Mouse (Mus musculus) heart, postnatal 14 days (tissue): ENCODE results near the gene Tbc1d10a. TPM values are rescaled to one million over a fixed set of nuclear protein-coding genes. Genes with fewer than 3 reads are reported as not detected.

ENCODE experiments used
- DNase-seq, 2 experiments: peaks; one replicate each; pipeline ENCODE4 v3.0.0; 2021 to 2022
- intact Hi-C: fragments of 180-260 bp; cut with DNase I; formaldehyde crosslinking; loops from one replicate; pipeline ENCODE4 v1.15.1; 2025
- total RNA-seq, 2 experiments: library from RNA; stranded (reverse); gene quantifications; 2 replicates each; pipeline ENCODE4 v1.2.3; 2021

Gene Tbc1d10a
- total RNA-seq, 2 experiments from 2014 or later = 14.5 to 14.7 TPM

DNA sequence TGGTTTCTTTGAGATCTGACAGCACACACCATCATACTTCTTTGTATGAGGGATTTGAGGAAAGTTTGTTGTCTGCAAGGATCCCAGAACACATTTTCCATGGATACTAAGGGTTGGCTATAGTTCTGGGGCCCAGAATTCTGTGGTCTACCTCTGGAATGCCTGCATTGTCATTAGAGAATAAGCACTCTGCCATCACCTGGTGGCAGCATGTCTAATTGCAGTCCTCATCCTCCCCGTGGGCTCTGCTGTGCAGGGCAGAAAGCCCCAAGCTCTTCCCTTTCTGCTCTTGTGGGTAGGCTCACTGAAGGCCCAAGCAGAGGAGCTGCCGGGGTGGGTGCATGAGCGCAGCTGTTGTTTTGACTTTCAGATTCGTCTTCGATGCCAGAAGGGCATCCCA, 23.0 kb downstream of the Tbc1d10a start:
- DNase-seq = no peak
- intact Hi-C loops = no loop called here

DNA sequence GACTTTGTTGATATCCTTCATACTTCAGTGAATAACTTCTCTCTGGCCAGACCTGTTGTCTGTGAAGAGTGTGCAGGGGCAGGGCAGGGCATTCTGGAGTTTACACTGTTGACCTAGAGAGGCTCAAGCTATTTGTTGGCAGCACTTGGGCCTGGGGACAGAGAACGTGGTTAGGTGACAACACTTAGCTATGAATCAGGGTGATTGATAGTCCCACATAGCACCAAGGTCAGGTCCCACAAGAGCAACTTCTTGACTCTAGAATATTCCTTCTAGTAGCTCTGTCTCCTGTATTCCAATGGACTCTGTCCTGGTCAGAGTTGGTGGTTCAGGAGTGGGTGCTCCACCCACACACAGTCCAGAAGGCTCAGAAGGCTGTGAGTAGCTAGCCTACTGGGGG, 24.2 kb downstream of the Tbc1d10a start:
- intact Hi-C loops = no loop called here

DNA sequence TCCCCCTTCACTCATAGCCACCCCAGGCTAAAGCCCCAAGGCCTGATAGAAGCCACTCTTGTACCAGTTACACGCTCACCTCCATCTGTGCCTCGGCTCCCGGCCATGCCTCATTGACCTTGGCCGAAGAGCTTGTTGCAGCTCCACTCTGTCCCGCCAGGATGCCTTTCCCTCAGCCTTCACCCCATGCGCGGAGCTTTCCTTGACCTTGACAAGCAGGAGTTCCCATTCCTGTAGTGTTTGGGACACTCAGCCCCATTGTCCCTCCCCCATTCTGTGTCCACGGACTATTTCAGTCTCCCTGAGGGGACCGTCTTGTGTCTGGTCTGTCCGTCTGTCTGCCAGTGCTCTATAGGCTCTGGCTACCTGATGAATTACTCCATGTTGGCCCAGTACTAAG, 26.5 kb downstream of the Tbc1d10a start:
- no peak for DNase-seq
- intact Hi-C loops = no loop called here

More for the DNA sequence above, 24.2 kb downstream of the Tbc1d10a start:
- DNase-seq = no peak

DNA sequence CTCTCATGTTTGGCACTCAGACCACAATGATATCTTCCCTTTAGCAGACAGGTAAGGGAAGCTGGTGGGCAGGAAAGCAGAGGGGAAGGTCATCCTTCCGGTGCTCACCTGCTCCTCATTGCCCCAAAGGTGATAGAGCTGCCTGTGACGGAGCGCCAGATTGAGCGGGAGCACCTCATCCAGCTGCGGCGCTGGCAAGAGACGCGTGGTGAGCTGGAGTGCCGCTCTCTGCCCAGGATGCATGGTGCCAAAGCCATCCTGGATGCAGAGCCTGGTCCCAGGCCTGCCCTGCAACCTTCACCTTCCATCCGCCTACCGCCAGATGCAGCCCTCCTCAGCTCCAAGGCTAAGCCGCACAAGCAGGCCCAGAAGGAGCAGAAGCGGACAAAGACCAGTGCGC, 28.0 kb downstream of the Tbc1d10a start:
- no peak for DNase-seq
- intact Hi-C loops = no loop called here

DNA sequence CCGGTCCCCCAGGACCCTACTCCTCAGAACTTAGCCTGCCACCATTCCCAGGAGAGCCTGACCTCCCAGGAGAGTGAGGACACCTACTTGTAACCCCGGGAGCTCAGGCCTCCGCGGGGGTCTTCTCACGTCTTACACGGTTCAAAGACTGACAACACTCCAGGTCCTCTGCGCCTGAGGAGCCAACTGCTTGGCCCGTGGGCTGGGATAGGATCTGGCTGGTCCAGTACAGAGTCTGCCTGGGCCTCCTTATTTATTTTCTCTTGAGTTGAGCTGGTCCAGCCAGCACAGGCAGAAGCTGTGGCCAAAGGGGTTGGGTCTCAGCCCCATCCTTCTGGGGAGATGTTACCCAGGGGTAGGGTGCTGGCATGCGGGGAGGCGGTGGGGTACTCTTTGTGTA, 28.5 kb downstream of the Tbc1d10a start:
- DNase-seq = no peak
- intact Hi-C loops = no loop called here

DNA sequence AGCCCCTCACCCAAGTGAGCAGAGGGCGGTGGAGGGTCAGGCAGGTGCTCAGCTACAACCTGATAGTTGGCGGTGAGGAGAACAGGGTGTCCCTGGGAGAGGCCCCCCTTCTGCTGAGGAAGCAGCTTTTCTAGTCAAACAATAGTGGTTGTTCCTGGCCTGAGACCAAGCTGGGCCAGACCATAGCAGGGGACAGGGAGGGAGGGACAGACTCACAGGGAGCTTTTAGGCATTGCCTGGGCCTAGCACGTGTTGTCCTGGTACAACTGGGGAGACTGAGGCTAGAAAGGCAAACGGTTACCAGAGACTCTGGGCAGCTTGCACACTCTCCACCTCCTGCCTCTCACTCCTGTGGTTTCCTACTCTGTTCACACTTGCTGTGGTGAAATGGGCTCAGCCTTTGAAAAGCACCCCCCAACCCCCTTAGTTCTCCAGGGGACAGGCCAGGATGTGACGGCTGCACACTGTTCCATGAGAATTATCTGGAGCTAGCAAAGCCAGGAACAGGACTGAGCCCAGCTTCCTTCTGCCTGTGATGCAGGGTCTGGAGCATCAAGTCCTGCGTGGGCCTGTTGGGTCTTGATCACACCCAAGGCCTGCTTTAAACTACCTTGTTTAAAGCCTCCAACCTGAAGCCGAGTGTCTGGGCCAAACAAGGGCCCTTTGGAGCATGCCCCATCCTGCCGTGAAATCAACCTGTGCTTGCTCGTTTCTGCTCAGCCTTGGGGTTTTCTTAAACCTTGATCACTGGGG, 29.8 kb downstream of the Tbc1d10a start:
- peak; percentile 74 for DNase-seq
- intact Hi-C loops = loop anchor here (1.0 kb wide), 1 partner anchor 29 kb away; no protein-coding TSS in a partner anchor

DNA sequence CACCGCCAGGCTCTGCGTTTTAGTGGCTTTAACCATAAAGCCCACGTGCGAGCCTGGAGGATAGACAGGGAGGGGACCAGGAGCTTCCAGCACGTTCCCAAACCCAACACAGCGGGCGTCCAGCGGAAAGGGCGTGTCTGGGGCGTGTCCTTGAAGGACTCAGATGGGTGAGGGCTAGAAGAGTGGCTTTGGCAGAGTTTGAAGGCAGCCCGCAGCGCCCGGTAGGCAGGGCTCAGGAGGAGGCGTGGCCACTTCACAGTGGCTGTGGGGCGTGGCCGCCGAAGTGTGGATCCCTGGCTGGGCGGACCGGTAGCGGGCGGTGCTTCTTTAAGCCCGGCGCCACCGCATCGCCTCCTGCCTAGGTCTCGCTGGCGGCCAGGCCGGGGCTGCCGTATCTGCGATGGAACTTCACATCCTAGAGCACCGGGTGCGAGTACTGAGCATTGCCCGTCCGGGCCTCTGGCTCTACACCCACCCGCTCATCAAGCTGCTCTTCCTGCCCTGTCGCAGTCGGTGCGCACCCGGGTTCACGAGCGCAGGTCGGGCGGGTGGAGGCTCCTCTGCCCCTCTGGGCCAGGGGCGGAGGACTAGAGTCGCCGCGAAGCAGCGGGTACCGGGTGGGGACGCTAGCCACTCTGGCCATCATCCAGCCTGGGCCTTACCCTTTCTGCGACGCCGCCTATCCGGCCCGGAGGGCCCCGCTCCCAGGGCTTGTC, 31.5 kb downstream of the Tbc1d10a start, which contains the start of gene Castor1:
Gene Castor1 (plus strand): TSS at position 312 of the 716 bp plus-strand sequence.
- peak; percentile 90 to 91 for DNase-seq

DNA sequence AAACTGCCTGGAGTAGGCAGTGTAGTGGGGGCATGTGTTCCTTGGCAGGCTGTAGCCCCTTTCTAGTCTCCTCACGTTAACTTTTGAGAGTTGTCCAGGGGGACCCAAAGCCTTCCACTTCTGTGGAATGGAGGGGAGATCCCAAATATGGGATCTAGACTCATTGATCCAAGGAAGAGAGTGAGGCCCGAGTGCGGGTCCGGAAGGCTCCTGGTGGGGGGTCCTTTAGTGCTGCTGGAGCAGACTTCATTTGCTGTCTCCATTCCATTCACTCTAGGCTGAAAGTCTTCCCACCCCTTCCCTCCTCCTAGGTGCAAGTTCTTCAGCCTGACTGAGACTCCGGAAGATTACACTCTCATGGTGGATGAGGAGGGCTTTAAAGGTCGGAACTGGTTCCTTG, 32.0 kb downstream of the Tbc1d10a start:
- intact Hi-C loops = no loop called here
- no peak for DNase-seq

More for the DNA sequence above, 31.5 kb downstream of the Tbc1d10a start, which contains the start of gene Castor1:
- intact Hi-C loops = no loop called here

DNA sequence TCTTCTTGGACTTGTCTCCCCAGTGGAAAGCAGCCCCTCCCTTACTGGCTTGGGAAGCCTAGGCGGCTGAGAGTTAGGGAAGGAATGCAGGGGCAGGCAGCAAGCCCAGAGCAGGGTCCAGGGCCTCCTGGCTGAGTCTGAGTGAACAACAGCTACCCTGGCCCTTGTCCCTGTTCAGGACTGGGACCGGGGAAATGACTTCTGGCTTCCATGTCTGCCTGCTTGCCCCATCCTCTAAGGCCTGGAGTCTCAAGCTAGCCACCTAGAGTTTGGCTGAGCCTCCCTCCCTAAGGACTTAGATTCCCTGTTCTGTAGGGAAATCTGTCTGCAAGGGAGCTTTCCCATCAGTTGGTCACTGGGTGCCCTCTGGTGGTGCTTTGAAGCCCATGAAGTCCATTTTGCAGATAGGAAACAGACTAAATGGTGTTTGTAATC, 32.7 kb downstream of the Tbc1d10a start:
- intact Hi-C loops = no loop called here
- peak; percentile 77 for DNase-seq

DNA sequence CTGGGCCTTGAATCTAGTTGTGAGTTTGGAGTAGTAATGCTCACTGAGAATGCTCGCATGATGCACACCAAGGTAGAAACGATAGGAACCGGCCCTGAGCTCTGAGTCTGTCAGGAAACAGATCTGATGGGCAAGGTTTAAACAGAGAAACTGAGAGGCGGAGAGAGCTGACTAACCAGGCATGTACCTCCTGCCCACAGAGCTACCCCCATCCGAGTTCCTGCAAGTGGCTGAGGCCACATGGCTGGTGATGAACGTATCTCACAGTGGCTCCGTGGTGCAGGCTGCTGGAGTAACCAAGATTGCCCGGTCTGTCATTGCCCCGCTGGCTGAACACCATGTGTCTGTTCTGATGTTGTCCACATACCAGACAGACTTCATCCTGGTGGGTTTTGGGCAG, 33.3 kb downstream of the Tbc1d10a start:
- DNase-seq = no peak
- intact Hi-C loops = loop anchor here (1.0 kb wide), 2 partner anchors 38 to 86 kb away; no protein-coding TSS in a partner anchor

DNA sequence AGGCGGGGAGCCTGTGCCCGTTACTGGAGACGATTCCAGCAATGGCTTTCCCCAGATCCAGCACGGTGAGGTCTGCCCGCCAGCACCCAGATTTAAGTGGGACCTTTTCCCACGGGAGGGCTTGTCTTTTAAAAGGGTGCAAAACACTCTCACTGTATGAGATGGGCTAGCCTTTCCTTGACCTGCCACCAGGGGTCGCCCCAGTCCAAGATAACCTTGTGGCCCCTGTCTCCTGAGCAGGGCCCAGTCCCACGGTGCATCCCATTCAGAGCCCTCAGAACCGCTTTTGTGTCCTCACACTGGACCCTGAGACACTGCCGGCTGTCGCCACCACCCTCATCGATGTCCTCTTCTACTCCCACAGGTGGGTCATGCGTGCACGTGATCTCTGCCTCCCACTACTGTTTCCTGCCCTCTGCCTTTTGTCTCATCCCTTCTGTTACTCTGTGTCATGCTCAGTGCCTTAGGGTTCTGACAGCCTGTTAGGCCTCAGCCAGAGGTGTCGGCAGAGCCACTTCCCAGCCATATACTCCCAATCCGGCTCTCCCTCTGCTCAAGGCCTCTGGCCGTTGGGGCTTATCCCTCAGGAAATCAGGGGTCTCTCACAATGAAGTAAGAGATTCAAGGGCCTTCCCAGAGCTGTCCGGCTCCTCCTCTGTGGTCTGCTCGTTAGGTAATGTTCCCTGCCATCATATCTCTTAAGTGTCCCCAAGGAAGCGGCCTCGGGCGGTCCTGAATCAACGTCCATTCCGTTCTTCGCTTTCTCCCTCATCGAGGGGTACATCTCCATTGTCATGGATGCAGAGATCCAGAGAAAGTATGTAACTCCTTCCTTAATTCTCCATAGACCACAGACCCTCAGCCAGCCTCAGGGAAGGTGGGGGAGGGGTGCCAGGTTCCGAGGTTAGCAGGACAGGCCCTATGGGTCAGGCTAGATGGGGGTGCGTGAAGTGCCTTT, 34.1 kb downstream of the Tbc1d10a start:
- DNase-seq = peak; percentile 85 to 88
- intact Hi-C loops = loop anchor here (1.0 kb wide), 2 partner anchors 38 to 86 kb away; no protein-coding TSS in a partner anchor

DNA sequence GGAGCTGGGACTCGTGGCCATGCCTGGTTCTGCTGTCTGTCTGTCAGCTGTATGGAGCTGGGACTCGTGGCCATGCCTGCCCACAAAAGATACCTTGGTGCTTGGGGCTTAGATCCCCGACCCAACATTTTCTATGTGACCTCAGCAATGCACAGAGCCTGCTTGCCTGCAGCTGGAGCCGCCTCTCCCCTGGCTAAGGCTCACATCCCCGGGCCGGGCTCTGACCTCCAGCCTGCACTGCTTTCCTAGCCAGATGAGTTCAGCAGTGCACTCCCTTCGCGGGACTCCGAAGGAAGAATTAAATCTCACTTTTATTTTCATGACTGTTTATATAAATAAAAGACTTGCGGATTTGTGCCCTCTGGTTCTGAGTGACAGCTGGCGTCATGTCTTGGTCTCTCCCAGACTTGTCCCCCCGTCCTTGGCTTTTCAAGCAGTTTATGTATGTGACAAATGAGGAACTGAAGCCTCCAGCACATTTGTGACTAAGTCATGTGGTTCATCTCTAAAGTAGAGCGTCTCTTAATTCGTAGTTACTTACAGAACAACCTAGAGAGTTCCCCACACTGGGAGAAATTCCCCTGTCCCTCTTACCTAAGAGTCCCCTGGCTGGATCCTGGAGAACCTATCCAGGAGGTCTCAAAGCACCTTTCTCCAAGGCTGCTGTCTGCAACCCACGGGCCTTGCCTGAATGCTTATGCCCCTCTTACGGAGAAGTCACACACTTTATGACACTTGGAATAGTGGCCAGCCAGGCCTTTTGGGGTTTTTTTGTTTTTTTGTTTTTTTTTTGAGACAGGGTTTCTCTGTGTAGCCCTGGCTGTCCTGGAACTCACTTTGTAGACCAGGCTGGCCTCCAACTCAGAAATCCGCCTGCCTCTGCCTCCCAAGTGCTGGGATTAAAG, 35.7 kb downstream of the Tbc1d10a start:
- intact Hi-C loops = loop anchor here (1.0 kb wide), 1 partner anchor 200 kb away; no protein-coding TSS in a partner anchor
- DNase-seq = no peak

DNA sequence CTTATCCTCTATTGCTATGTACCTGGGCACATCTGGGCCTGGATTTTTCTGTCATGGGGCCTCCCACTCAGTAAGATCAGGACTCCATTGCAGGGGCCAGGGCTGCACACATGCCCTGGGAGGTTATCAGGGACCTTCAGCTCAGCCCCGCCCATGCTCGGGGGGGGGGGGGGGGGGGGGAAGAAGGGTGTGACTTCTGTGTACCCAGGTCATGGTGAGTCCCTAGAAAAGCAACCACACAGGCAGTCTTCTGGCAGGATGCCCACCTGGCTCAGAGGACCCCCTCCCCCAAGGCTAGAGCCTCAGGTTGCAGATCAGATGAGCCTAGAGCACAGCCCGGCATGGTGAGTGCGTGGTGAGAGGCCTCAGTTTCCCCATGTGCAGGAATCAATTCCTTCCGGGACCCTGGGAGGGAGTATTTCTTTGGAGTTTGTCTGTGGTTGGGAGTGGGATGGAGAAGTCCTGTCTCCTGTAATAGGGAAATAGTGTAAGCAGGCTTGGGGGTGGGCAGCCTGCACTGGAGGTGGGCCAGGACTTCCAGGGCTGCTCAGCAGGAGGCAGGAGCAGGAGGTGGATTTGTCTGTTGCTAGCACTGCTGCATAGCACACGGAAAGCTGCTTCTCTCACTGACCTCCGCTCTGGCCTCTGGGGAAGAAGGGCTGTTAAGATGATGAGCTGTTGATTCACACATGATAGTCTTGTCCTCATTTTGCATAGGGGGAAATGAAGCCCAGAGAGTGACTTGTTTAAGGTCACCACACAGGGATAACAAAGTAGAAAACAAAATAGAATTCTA, 37.0 kb downstream of the Tbc1d10a start:
- intact Hi-C loops = no loop called here
- no peak for DNase-seq

DNA sequence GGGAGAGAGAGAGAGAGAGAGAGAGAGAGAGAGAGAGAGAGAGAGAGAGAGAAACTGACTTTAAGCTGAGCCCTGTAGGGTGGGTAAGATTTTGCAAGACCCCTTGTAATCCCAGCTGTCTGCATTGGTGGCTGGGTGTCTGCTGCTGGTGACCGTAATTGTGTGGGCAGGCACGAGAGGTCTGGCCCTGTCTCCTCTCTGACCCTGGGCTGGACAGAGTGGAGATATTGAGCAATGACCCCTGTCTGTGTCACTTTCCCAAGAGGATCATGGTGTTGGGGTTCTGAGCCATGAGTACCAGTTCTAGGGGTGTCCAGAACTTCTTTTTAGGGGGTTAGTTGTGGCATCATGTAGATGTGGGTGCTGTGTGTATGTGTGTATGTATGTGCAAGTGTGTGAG, 37.6 kb downstream of the Tbc1d10a start:
- no peak for DNase-seq
- intact Hi-C loops = no loop called here

DNA sequence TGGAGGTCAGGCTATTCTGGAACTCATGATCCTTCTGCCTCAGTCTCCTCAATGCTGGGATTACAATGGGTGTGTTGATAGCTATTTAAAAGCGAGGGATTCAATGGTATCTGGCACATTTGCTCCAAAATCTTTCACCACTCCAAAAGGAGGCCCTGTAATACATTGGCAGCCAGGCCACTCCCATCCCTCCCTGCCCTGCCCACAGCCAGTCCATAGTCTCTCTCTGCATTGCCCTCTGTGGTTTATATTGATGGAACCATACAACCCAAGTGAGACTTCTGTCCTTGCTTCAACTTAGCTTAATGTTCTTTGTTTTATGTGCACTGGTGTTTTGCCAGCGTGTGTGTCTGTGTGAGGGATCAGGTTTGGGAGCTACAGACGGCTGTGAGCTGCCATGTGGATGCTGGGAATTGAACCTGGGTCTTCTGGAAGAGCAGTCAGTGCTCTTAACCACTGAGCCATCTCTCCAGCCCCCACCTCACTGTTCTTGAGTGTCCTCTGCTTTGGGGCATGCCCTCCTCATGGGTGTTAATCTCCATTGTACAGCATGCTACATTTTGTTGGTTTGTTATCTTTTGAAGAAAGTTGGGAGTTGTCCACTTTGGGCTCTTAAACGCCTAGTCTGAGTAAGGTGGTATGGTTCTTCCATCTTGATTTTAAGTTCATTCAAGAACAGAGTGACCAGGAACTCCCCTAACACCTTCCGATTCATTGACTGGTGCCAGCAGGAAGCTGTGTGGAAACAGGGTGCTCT, 40.2 kb downstream of the Tbc1d10a start:
- no peak for DNase-seq
- intact Hi-C loops = no loop called here

DNA sequence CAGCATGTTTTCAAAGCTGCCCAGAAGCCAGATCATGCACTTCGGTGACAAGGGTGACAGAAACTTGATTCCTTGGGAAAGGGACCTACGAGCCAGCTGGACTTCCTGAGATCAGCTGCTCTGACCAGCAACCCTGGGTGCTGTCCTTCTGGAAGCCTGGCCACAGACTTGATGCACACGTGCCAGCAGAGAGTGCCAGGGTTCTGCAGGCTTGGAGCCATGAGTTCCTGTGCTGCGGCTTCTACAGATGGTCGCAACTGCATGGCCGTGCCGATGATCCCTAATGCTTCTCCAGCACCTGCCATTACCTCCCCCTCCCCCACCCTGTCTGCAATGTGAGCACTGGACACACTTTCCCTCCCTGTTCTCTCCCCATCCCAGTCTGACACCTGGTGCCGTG, 41.9 kb downstream of the Tbc1d10a start:
- intact Hi-C loops = no loop called here
- DNase-seq = peak; percentile 51 to 70

DNA sequence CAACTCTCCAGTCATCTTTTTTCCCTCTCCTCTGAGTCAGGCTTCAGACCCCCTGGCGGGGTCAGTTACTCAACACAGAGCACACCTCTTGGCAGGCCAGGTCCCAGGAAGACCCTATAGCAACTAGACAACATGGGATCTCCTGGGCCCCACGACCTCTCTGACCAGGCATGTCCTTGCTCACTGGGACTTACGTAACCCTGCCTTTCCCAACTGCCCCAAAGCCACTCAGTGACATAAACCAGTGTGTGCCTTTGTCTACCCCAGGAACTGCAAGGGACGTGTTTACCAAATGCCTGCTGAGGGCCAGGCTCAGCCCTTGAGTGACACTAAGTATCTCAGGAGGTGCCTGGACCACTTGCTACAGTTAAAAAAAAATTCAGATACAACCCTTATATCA, 43.3 kb downstream of the Tbc1d10a start:
- no peak for DNase-seq
- intact Hi-C loops = no loop called here

DNA sequence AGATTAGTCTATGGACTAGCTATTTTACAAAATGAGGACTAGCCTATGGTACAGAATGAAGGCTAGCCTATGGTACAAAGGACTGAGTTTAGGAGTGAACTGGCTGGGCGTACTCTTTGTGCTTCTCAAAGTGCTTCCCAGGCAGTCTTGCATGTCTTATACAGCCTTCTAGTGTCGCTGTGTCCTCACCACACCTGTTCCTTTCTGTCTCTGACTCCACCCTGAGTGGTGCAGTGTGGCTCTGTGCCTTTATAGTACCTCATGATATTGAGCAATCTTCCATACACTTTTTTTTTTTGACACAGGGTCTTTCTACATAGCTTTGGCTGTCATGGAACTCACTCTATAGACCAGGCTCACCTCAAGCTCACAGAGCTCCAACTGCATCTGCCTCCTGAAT, 44.8 kb downstream of the Tbc1d10a start:
- intact Hi-C loops = no loop called here
- no peak for DNase-seq
